Comparison of ENCODE assay signal across 13 mouse cellular contexts in genomic region chr13:71506777-71507176, GRCm38 (mm10).
DNase-seq lines count a peak whose midpoint lies in the region; ATAC-seq and TF ChIP-seq lines count a peak whose summit lies in the region.
"Had no signal": no experiment of that assay in that cellular context is flagged by ENCODE, and none has a peak within 500 bp of the region (broad histone marks: within the 10 kb centered on the region; RNA-seq: fewer than 3 reads in every experiment).

No protein-coding gene starts in this region.

- TF ChIP-seq CTCF in lung, postnatal 0 days (IDR thresholded peaks at IDR 0.05): no peak

- no peaks in the 10 kb centered on the region for H3K36me3 ChIP-seq in heart, embryonic 11.5 days (ENCODE audit: control insufficient read depth, insufficient read depth, low read length)
- no peaks in the 10 kb centered on the region for H3K36me3 ChIP-seq in lung, postnatal 0 days (ENCODE audit: insufficient read depth, low read length)
- no peaks in the 10 kb centered on the region for H3K36me3 ChIP-seq in embryonic facial prominence, embryonic 15.5 days
- no peaks in the 10 kb centered on the region for H3K36me3 ChIP-seq in midbrain, embryonic 15.5 days (replicated peaks)
- H3K36me3 ChIP-seq: liver, embryonic 13.5 days had no signal

- no peak overlapping the region for H3K4me3 ChIP-seq in heart, embryonic 11.5 days (ENCODE audit: low read depth, low read length)
- H3K4me3 ChIP-seq in lung, postnatal 0 days (ENCODE audit: low read depth, low read length): no peak overlapping the region
- no peak overlapping the region for H3K4me3 ChIP-seq in embryonic facial prominence, embryonic 15.5 days (replicated peaks)
- no peak overlapping the region for H3K4me3 ChIP-seq in midbrain, embryonic 15.5 days
- H3K4me3 ChIP-seq: liver, embryonic 13.5 days; megakaryocyte, embryonic 14.5 days had no signal

- H3K27ac ChIP-seq in heart, embryonic 11.5 days (ENCODE audit: low read depth, low read length): no peak overlapping the region
- H3K27ac ChIP-seq in lung, postnatal 0 days (ENCODE audit: low read length): no peak overlapping the region
- no peak overlapping the region for H3K27ac ChIP-seq in embryonic facial prominence, embryonic 15.5 days (replicated peaks)
- H3K27ac ChIP-seq in midbrain, embryonic 15.5 days: no peak overlapping the region
- H3K27ac ChIP-seq: liver, embryonic 13.5 days had no signal

- WGBS in heart, embryonic 11.5 days (ENCODE audit: insufficient replicate concordance): 26% methylated on average over 7 of the region's 7 CpGs
- 27% methylated on average over 7 of the region's 7 CpGs for WGBS in lung, postnatal 0 days
- WGBS in embryonic facial prominence, embryonic 15.5 days: 31% methylated on average over 7 of the region's 7 CpGs
- WGBS in midbrain, embryonic 15.5 days: 38% methylated on average over 7 of the region's 7 CpGs

- no peak overlapping the region for H3K9ac ChIP-seq in heart, embryonic 11.5 days (ENCODE audit: low read depth, low read length)
- H3K9ac ChIP-seq in lung, postnatal 0 days (replicated peaks; ENCODE audit: low read depth): no peak overlapping the region
- H3K9ac ChIP-seq in embryonic facial prominence, embryonic 15.5 days: no peak overlapping the region
- no peak overlapping the region for H3K9ac ChIP-seq in midbrain, embryonic 15.5 days
- H3K9ac ChIP-seq: liver, embryonic 13.5 days had no signal

- ATAC-seq in heart, embryonic 11.5 days (replicated peaks; ENCODE audit: insufficient number of reproducible peaks, low FRiP score, low TSS enrichment): no peak
- no peak for ATAC-seq in lung, postnatal 0 days
- no peak for ATAC-seq in embryonic facial prominence, embryonic 15.5 days (ENCODE audit: insufficient number of reproducible peaks, low FRiP score, low TSS enrichment, low read depth)
- no peak for ATAC-seq in midbrain, embryonic 15.5 days (replicated peaks)

- no peaks in the 10 kb centered on the region for H3K9me3 ChIP-seq in heart, embryonic 11.5 days (replicated peaks; ENCODE audit: control insufficient read depth, low read length)
- no peaks in the 10 kb centered on the region for H3K9me3 ChIP-seq in lung, postnatal 0 days (ENCODE audit: low read length)
- H3K9me3 ChIP-seq in embryonic facial prominence, embryonic 15.5 days (replicated peaks): no peaks in the 10 kb centered on the region
- no peaks in the 10 kb centered on the region for H3K9me3 ChIP-seq in midbrain, embryonic 15.5 days
- H3K9me3 ChIP-seq: liver, embryonic 13.5 days had no signal

- peak overlapping the region; percentile 46 for H3K4me2 ChIP-seq in heart, embryonic 11.5 days
- H3K4me2 ChIP-seq in lung, postnatal 0 days (replicated peaks; ENCODE audit: low read depth, low read length): 0 out of 2 replicates have a peak overlapping the region, but pooled peaks have one; percentile 22
- H3K4me2 ChIP-seq in embryonic facial prominence, embryonic 15.5 days (replicated peaks): peak overlapping the region; percentile 30; the same call in 1 of the 2 replicates
- H3K4me2 ChIP-seq in midbrain, embryonic 15.5 days: peak overlapping the region; percentile 37; the same call in 1 of the 2 replicates
- H3K4me2 ChIP-seq: liver, embryonic 13.5 days had no signal

- no peaks in the 10 kb centered on the region for H3K4me1 ChIP-seq in heart, embryonic 11.5 days (ENCODE audit: control insufficient read depth, insufficient read depth, low read length)
- no peaks in the 10 kb centered on the region for H3K4me1 ChIP-seq in lung, postnatal 0 days (ENCODE audit: insufficient read depth, low read depth, low read length)
- H3K4me1 ChIP-seq in embryonic facial prominence, embryonic 15.5 days: peaks cover 4% of the 10 kb centered on the region; the same call in 1 of the 2 replicates
- H3K4me1 ChIP-seq in midbrain, embryonic 15.5 days: peaks cover 14% of the 10 kb centered on the region; the same call in 1 of the 2 replicates
- H3K4me1 ChIP-seq: liver, embryonic 13.5 days; megakaryocyte, embryonic 14.5 days had no signal

- DNase-seq in heart, postnatal 14 days: no peak
- DNase-seq in lung, postnatal 0 days (ENCODE audit: low spot score): no peak
- DNase-seq in lung, postnatal 10 days: no peak
- no peak for DNase-seq in layer of hippocampus, postnatal 25 days (ENCODE audit: extremely low spot score in 1 of 2, low spot score in 1 of 2)
- DNase-seq in thymus, postnatal 10 days (ENCODE audit: low spot score in 2 of 2): no peak
- DNase-seq: adrenal gland, postnatal 14 days; cerebellum, adult 9-10 months; gastrocnemius, postnatal 14 days; liver, embryonic 13.5 days had no signal

- intact Hi-C loops in heart, postnatal 14 days (cut with DNase I): no loop called here

- TF ChIP-seq EP300 in lung, postnatal 0 days (IDR thresholded peaks at IDR 0.05): no peak

- H3K27me3 ChIP-seq in heart, embryonic 11.5 days (ENCODE audit: control insufficient read depth, insufficient read depth, low read length): no peaks in the 10 kb centered on the region
- no peaks in the 10 kb centered on the region for H3K27me3 ChIP-seq in lung, postnatal 0 days (replicated peaks; ENCODE audit: insufficient read depth, low read length)
- no peaks in the 10 kb centered on the region for H3K27me3 ChIP-seq in embryonic facial prominence, embryonic 15.5 days
- no peaks in the 10 kb centered on the region for H3K27me3 ChIP-seq in midbrain, embryonic 15.5 days (replicated peaks)
- H3K27me3 ChIP-seq: liver, embryonic 13.5 days; megakaryocyte, embryonic 14.5 days had no signal
